Mouse (Mus musculus): ENCODE results near the gene Dtd1. TPM values are rescaled to one million over a fixed set of nuclear protein-coding genes. Genes with fewer than 3 reads are reported as not detected.

The Dtd1 gene
- polyA plus RNA-seq, 1 experiment from 2014 or later = 38.3 TPM

GRCm38 (mm10) chr2:144782481-144782880 lies 182.8 kb downstream of the Dtd1 start:
- H3K4me1 ChIP-seq = no peaks in the 10 kb centered on the region
- no peak for DNase-seq (ENCODE audit: low spot score)
- 82% methylated on average over 4 of the region's 4 CpGs for WGBS
- no peaks in the 10 kb centered on the region for H3K9me3 ChIP-seq (replicated peaks)
- no peak overlapping the region for H3K27ac ChIP-seq (replicated peaks)
- H3K4me3 ChIP-seq = no peak overlapping the region
- H3K36me3 ChIP-seq = no peaks in the 10 kb centered on the region
- no peaks in the 10 kb centered on the region for H3K27me3 ChIP-seq (ENCODE audit: low read depth, poor library complexity, severe bottlenecking)

- H3K9me3 ChIP-seq (replicated peaks) = no peaks in the 10 kb centered on the region
- no peaks in the 10 kb centered on the region for H3K36me3 ChIP-seq
- no peaks in the 10 kb centered on the region for H3K27me3 ChIP-seq (ENCODE audit: low read depth, poor library complexity, severe bottlenecking)
- DNase-seq (ENCODE audit: low spot score) = no peak
- WGBS = 94% methylated on average over 1 of the region's 1 CpGs
- H3K4me1 ChIP-seq = no peaks in the 10 kb centered on the region
- H3K4me3 ChIP-seq = no peak overlapping the region
- H3K27ac ChIP-seq (replicated peaks) = no peak overlapping the region
Measured at GRCm38 (mm10) chr2:144783190-144783589, 183.5 kb downstream of the Dtd1 start.

GRCm38 (mm10) chr2:144783831-144784230 lies 184.1 kb downstream of the Dtd1 start:
- no peak for DNase-seq (ENCODE audit: low spot score)
- H3K27me3 ChIP-seq (ENCODE audit: low read depth, poor library complexity, severe bottlenecking) = no peaks in the 10 kb centered on the region
- H3K27ac ChIP-seq (replicated peaks) = no peak overlapping the region

GRCm38 (mm10) chr2:144791671-144792294 lies 192.1 kb downstream of the Dtd1 start:
- WGBS = 84% methylated on average over 14 of the region's 14 CpGs
- no peak overlapping the region for H3K4me3 ChIP-seq

More at GRCm38 (mm10) chr2:144783831-144784230, 184.1 kb downstream of the Dtd1 start:
- no peaks in the 10 kb centered on the region for H3K36me3 ChIP-seq
- H3K9me3 ChIP-seq (replicated peaks) = no peaks in the 10 kb centered on the region
- H3K4me3 ChIP-seq = no peak overlapping the region
- no peaks in the 10 kb centered on the region for H3K4me1 ChIP-seq
- WGBS = 90% methylated on average over 6 of the region's 6 CpGs

GRCm38 (mm10) chr2:144797515-144797914 lies 197.8 kb downstream of the Dtd1 start:
- WGBS = 78% methylated on average over 8 of the region's 8 CpGs

More at GRCm38 (mm10) chr2:144791671-144792294, 192.1 kb downstream of the Dtd1 start:
- Histone ChIP-seq H3K36me3 (no peaks in the 10 kb centered on the region), H3K9me3 (replicated peaks) (no peaks in the 10 kb centered on the region), H3K27me3 (ENCODE audit: low read depth, poor library complexity, severe bottlenecking) (no peaks in the 10 kb centered on the region), H3K27ac (replicated peaks) (no peak overlapping the region), H3K4me1 (no peaks in the 10 kb centered on the region)
- DNase-seq (ENCODE audit: low spot score) = no peak

GRCm38 (mm10) chr2:144807766-144808754 lies 208.4 kb downstream of the Dtd1 start:
- H3K4me3 ChIP-seq = no peak overlapping the region
- no peaks in the 10 kb centered on the region for H3K36me3 ChIP-seq
- WGBS = 67% methylated on average over 15 of the region's 15 CpGs
- DNase-seq (ENCODE audit: low spot score) = no peak
- no peaks in the 10 kb centered on the region for H3K27me3 ChIP-seq (ENCODE audit: low read depth, poor library complexity, severe bottlenecking)
- H3K4me1 ChIP-seq = peaks cover 18% of the 10 kb centered on the region
- H3K27ac ChIP-seq (replicated peaks) = peak overlapping the region; percentile 75
- H3K9me3 ChIP-seq (replicated peaks) = no peaks in the 10 kb centered on the region

More at GRCm38 (mm10) chr2:144797515-144797914, 197.8 kb downstream of the Dtd1 start:
- H3K4me3 ChIP-seq = no peak overlapping the region
- no peaks in the 10 kb centered on the region for H3K9me3 ChIP-seq (replicated peaks)
- DNase-seq (ENCODE audit: low spot score) = no peak
- no peaks in the 10 kb centered on the region for H3K27me3 ChIP-seq (ENCODE audit: low read depth, poor library complexity, severe bottlenecking)
- H3K36me3 ChIP-seq = no peaks in the 10 kb centered on the region
- H3K4me1 ChIP-seq = no peaks in the 10 kb centered on the region
- no peak overlapping the region for H3K27ac ChIP-seq (replicated peaks)

Small RNAs within 50 kb of the gene (microRNA-seq; reads per million reads assigned to microRNA genes)
- not detected for gene Gm24823

Other genes starting within 250 kb of the Dtd1 start
- gene Kat14, start 230.9 kb upstream of the Dtd1 start, polyA plus RNA-seq (2016; fragmentation: Nextera tagmentation; extraction: Ambion mirVana) = 58.9 and 60.1 TPM in 2 replicates
- not detected in 2 replicates for gene Pet117, start 230.9 kb upstream of the Dtd1 start, polyA plus RNA-seq (2016; fragmentation: Nextera tagmentation; extraction: Ambion mirVana)
- 1.8 and 2.8 TPM in 2 replicates for gene Dzank1, start 72.5 kb upstream of the Dtd1 start, polyA plus RNA-seq (2016; fragmentation: Nextera tagmentation; extraction: Ambion mirVana)
- 32.8 and 34.9 TPM in 2 replicates for gene Polr3f, start 72.2 kb upstream of the Dtd1 start, polyA plus RNA-seq (2016; fragmentation: Nextera tagmentation; extraction: Ambion mirVana)
- gene Rbbp9, start 49.0 kb upstream of the Dtd1 start, polyA plus RNA-seq (2016; fragmentation: Nextera tagmentation; extraction: Ambion mirVana) = 60.4 and 66.4 TPM in 2 replicates
- gene Sec23b, start 43.7 kb upstream of the Dtd1 start, polyA plus RNA-seq (2016; fragmentation: Nextera tagmentation; extraction: Ambion mirVana) = 130 and 137 TPM in 2 replicates
- 31.6 and 31.9 TPM in 2 replicates for gene Smim26, start 5.8 kb upstream of the Dtd1 start, polyA plus RNA-seq (2016; fragmentation: Nextera tagmentation; extraction: Ambion mirVana)
- gene Scp2d1, start 223.8 kb downstream of the Dtd1 start, polyA plus RNA-seq (2016; fragmentation: Nextera tagmentation; extraction: Ambion mirVana) = not detected in 2 replicates

Data from midbrain, embryonic 10.5 days (tissue).